Mouse (Mus musculus) myocyte (in vitro differentiated cells): Measurements from ENCODE around the gene Cd2. TPM values are rescaled to one million over a fixed set of nuclear protein-coding genes. Genes with fewer than 3 reads are reported as not detected.

ENCODE experiments used
- H3K27me3 ChIP-seq: one replicate; pipeline ENCODE4 v1.6.1; 2011; ENCODE audit not compliant: control insufficient read depth, insufficient read depth, insufficient read length
- H3K36me3 ChIP-seq: one replicate; pipeline ENCODE4 v1.6.1; 2011; ENCODE audit not compliant: control insufficient read depth, insufficient read depth
- H3K4me2 ChIP-seq: one replicate; pipeline ENCODE4 v1.6.1; 2011; ENCODE audit warnings: low read depth, control low read depth
- H3K4me3 ChIP-seq: one replicate; pipeline ENCODE4 v1.5.1; 2011; ENCODE audit warnings: mild to moderate bottlenecking, control low read depth, moderate library complexity
- H3K79me2 ChIP-seq: one replicate; pipeline ENCODE4 v1.6.1; 2011; ENCODE audit not compliant: control insufficient read depth, insufficient read depth
- H3ac ChIP-seq: one replicate; pipeline ENCODE4 v1.6.1; 2011; ENCODE audit not compliant: control insufficient read depth, insufficient read length
- CEBPB ChIP-seq: IDR thresholded peaks from 2 replicates; pipeline ENCODE4 v1.6.1; 2011; ENCODE audit warnings: mild to moderate bottlenecking, moderate library complexity; ENCODE audit not compliant: poor library complexity, insufficient read depth, severe bottlenecking
- E2F4 ChIP-seq: IDR thresholded peaks from one replicate; pipeline ENCODE4 v1.6.1; 2011; ENCODE audit warnings: mild to moderate bottlenecking, control low read depth, moderate library complexity; ENCODE audit not compliant: insufficient read depth
- MAX ChIP-seq: IDR thresholded peaks from one replicate; pipeline ENCODE4 v1.6.1; 2011; ENCODE audit warnings: low read depth, mild to moderate bottlenecking, control low read depth
- MYOD1 ChIP-seq, 3 experiments: IDR thresholded peaks; one replicate each; pipeline ENCODE4 v1.6.1; 2011; ENCODE audit warnings: control low read depth in 2 of 3, low read depth in 2 of 3, mild to moderate bottlenecking in 2 of 3, moderate library complexity in 1 of 3; ENCODE audit not compliant: insufficient read length in 2 of 3, control insufficient read depth in 1 of 3
- MYOG ChIP-seq, 3 experiments: IDR thresholded peaks; one replicate each; pipeline ENCODE4 v1.6.1; 2011; ENCODE audit warnings: control low read depth in 2 of 3, low read depth in 2 of 3, mild to moderate bottlenecking in 2 of 3; ENCODE audit not compliant: insufficient read length in 2 of 3, control insufficient read depth in 1 of 3, insufficient read depth in 1 of 3
- POLR2A ChIP-seq: IDR thresholded peaks from one replicate; pipeline ENCODE4 v1.6.1; 2011; ENCODE audit warnings: low read depth, mild to moderate bottlenecking, control low read depth, moderate library complexity; ENCODE audit not compliant: insufficient read length
- POLR2AphosphoS2 ChIP-seq: IDR thresholded peaks from one replicate; pipeline ENCODE4 v1.6.1; 2011; ENCODE audit warnings: low read depth, control low read depth; ENCODE audit not compliant: insufficient read length
- REST ChIP-seq: IDR thresholded peaks from one replicate; pipeline ENCODE4 v1.6.1; 2011; ENCODE audit warnings: mild to moderate bottlenecking, control low read depth, moderate library complexity; ENCODE audit not compliant: insufficient read depth, insufficient read length
- SRF ChIP-seq: IDR thresholded peaks from one replicate; pipeline ENCODE4 v1.6.1; 2011; ENCODE audit warnings: low read depth; ENCODE audit not compliant: control insufficient read depth, insufficient read length
- TCF12 ChIP-seq: IDR thresholded peaks from one replicate; pipeline ENCODE4 v1.6.1; 2011; ENCODE audit warnings: mild to moderate bottlenecking, control low read depth; ENCODE audit not compliant: poor library complexity, insufficient read depth, severe bottlenecking
- TCF3 ChIP-seq: IDR thresholded peaks from one replicate; pipeline ENCODE4 v1.6.1; 2011; ENCODE audit warnings: low read depth, control low read depth; ENCODE audit not compliant: insufficient read length
- USF1 ChIP-seq: IDR thresholded peaks from one replicate; pipeline ENCODE4 v1.6.1; 2011; ENCODE audit warnings: low read depth, mild to moderate bottlenecking, control low read depth, moderate library complexity
- polyA plus RNA-seq: library from polyadenylated mRNA; unstranded; fragments of >200 nt; fragmentation: generic; extraction: Trizol; gene quantifications from one replicate; pipeline ENCODE4 v1.2.1, GENCODE M21; 2012; ENCODE audit warnings: missing spikeins

Cd2 gene
- polyA plus RNA-seq, 1 experiment: not detected

DNA sequence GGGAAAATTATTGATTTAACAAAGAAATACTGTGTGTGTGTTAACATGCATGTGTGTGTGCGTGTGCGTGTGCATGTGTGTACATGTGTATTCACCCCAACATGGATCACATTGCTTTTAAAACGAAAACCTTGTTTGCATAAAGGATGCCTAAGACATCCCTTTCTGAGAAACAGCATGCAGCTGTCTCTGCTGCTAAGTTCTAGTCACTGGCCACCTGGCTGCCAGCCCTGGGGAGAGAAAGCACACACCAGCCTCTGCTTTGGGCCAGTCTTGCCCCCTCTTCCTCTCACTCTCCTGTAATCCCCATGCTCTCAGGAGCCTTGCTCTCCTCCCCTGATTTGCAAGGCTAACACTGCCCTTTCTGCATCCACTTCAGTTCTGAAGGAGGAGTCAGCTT lies 1.7 kb upstream of the Cd2 start:
- TF ChIP-seq TCF3 (no peak), POLR2AphosphoS2 (no peak), TCF12 (no peak), MYOG (IDR thresholded peaks at IDR 0.05; ENCODE audit: control insufficient read depth in 1 of 3, insufficient read depth in 1 of 3, insufficient read length in 2 of 3, low read depth in 2 of 3) (no peak), CEBPB (no peak), E2F4 (no peak), REST (no peak), POLR2A (no peak), SRF (no peak), USF1 (no peak), MAX (no peak), MYOD1 (IDR thresholded peaks at IDR 0.05; ENCODE audit: control insufficient read depth in 1 of 3, insufficient read length in 2 of 3, low read depth in 2 of 3) (no peak)
- Histone ChIP-seq H3K27me3 (peaks cover 4% of the 10 kb centered on the region), H3K79me2 (no peaks in the 10 kb centered on the region), H3K4me2 (no peak overlapping the region), H3K4me3 (no peak overlapping the region), H3K36me3 (no peaks in the 10 kb centered on the region), H3ac (no peak overlapping the region)

DNA sequence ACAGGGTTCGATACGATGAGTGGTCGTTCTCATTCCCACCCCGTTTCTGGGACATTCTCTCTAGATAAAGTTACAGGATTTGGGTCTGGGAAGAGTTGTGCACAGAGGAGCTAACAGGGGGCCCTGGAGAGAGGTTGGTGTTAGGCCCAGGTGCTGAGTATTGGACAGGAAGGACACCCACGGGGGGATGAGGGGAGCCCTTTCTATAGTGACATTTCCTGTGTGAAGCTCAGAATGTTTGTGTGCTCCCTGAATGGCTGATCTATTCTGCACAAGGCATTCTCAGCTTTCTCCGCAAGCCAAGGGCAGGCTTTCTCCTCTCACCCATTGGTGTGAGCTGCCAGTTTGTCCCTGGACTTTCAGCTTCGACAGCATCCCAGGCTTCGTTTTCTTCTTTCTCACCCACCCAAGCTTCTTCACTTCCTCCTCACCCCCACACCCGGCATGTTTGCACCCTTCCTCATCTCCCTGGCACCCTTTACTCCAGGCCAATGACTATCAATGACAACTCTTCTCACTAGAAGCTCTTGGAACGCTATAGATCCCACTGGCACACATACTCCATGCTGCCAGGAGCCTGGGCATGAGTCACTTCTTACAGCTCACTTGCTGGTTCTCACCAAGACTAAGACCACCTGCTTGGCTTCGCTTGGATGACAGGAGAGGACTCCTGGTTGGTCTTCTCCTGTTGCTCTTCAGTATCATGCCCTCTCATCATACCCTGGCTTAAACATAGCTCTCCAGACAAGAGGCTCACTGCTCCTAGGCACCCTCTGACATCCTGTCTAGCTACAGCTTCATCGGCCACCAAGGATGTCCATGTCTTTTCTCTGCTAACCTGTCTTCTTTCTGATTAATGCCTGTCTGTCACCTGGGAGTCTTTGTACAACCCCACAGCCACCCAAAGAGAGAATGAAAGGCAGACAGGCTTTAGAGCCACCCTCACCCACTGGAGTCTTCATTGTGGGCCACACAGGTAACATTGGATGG lies 1.1 kb downstream of the Cd2 start:
- Histone ChIP-seq H3K4me2 (no peak overlapping the region), H3K27me3 (peaks cover 4% of the 10 kb centered on the region), H3K36me3 (no peaks in the 10 kb centered on the region), H3ac (no peak overlapping the region), H3K4me3 (no peak overlapping the region), H3K79me2 (no peaks in the 10 kb centered on the region)
- TF ChIP-seq CEBPB (no peak), USF1 (no peak), E2F4 (no peak), TCF3 (no peak), SRF (no peak), POLR2AphosphoS2 (no peak), MAX (no peak), REST (no peak), TCF12 (no peak), POLR2A (no peak), MYOD1 (IDR thresholded peaks at IDR 0.05; ENCODE audit: control insufficient read depth in 1 of 3, insufficient read length in 2 of 3, low read depth in 2 of 3) (no peak), MYOG (IDR thresholded peaks at IDR 0.05; ENCODE audit: control insufficient read depth in 1 of 3, insufficient read depth in 1 of 3, insufficient read length in 2 of 3, low read depth in 2 of 3) (no peak)

DNA sequence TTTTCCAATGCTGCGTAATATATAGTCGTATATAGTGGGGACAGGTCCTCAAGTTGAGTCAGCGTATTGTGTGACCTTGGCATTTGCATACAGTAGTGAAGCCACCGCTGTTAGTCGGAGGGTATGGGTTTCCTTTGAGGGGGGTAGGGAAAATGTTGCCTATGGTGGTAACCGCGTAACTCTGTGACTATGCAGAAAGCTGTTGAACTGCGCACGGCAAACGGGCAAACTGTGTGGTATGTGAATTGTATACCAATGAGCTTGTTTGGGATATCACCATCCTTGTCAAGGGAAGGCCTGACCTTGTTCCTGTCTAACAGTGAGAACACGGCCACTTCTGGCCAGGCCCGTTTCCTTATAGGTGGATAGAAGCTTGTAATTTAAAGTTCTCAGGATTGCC lies 1.9 kb downstream of the Cd2 start:
- Histone ChIP-seq H3K79me2 (no peaks in the 10 kb centered on the region), H3K36me3 (no peaks in the 10 kb centered on the region), H3K4me3 (no peak overlapping the region), H3ac (no peak overlapping the region), H3K27me3 (peaks cover 4% of the 10 kb centered on the region), H3K4me2 (no peak overlapping the region)
- TF ChIP-seq MYOG (IDR thresholded peaks at IDR 0.05; ENCODE audit: control insufficient read depth in 1 of 3, insufficient read depth in 1 of 3, insufficient read length in 2 of 3, low read depth in 2 of 3): no peak
- no peak for TF ChIP-seq USF1
- no peak for TF ChIP-seq REST
- TF ChIP-seq CEBPB: no peak
- no peak for TF ChIP-seq TCF3
- no peak for TF ChIP-seq SRF
- no peak for TF ChIP-seq MAX
- TF ChIP-seq POLR2AphosphoS2: no peak
- TF ChIP-seq E2F4: no peak
- TF ChIP-seq TCF12: no peak
- no peak for TF ChIP-seq POLR2A
- no peak for TF ChIP-seq MYOD1 (IDR thresholded peaks at IDR 0.05; ENCODE audit: control insufficient read depth in 1 of 3, insufficient read length in 2 of 3, low read depth in 2 of 3)

DNA sequence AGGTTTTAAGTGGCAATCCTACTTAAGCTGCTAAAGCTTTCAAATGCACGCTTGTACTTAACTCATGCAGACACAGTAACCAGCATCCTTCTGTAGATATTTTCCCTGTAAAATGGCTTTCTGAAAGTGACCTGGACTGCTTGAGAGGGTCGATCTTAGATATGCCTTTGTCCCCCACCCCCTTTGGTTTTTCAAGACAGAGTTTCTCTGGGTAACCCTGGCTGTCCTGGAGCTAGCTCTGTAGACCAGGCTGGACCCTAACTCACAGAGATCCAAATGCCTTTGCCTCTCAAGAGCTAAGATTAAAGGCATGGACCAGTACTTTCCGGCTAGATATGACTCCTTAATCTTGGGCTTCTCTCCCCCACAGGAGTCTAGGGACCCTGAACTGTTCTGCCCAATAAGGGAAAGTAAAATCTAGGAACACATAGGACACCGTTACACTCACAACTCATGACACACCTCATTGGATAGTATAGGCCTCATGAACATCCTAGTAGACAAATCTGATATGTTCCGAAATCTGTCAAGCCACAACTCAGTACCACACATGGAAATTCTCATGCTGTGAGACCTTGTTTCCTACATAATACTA lies 2.6 kb downstream of the Cd2 start:
- TF ChIP-seq TCF3: no peak
- no peak overlapping the region for H3K4me2 ChIP-seq
- peaks cover 4% of the 10 kb centered on the region for H3K27me3 ChIP-seq

More for the DNA sequence above, 2.6 kb downstream of the Cd2 start:
- Histone ChIP-seq H3ac (no peak overlapping the region), H3K36me3 (no peaks in the 10 kb centered on the region), H3K79me2 (no peaks in the 10 kb centered on the region), H3K4me3 (no peak overlapping the region)
